Mouse (Mus musculus): ENCODE measurements at regions not wholly inside any gene's neighbourhood (a gene's known extent, or its start where the extent isn't known, plus 50 kb on each side); places are given as distances from the start of the nearest gene placed in this dataset.

DNA sequence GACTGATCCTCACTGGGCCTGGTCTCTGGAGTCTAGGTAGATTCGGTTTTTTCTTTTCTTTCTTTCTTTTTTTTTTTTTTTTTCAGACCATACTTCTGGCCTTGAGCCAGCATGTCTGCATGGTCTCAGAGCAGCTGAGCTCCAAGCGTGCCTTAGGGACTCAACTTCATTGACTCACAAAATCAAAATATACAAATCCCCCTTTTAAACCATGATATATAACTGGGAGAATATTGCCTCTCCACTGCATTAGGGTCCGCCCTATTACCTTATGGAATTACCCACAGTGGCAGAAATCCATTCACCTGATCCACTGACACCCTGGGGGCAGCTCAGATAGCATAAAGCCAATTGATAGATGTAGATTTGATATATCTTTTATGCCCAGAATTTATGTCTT is 385.5 kb upstream of the Clint1 start:
- Histone ChIP-seq H3K36me3 (ENCODE audit: control insufficient read depth, insufficient read depth, low read length, poor library complexity, severe bottlenecking) (no peaks in the 10 kb centered on the region), H3K9ac (ENCODE audit: insufficient read depth, low read depth, low read length, poor library complexity, severe bottlenecking) (no peak overlapping the region), H3K27ac (ENCODE audit: insufficient read depth, low read depth, low read length, poor library complexity, severe bottlenecking) (no peak overlapping the region), H3K4me1 (ENCODE audit: control insufficient read depth in 2 of 2, insufficient read depth in 2 of 2, low read length in 2 of 2, poor library complexity in 1 of 2) (no peaks in the 10 kb centered on the region), H3K4me3 (ENCODE audit: insufficient read depth in 1 of 2, low read depth in 1 of 2, low read length in 2 of 2, poor library complexity in 1 of 2, severe bottlenecking in 1 of 2) (no peak overlapping the region), H3K9me3 (ENCODE audit: control insufficient read depth, insufficient read depth, low read depth, low read length) (no peaks in the 10 kb centered on the region)
- TF ChIP-seq HCFC1 (IDR thresholded peaks at IDR 0.05; ENCODE audit: borderline replicate concordance, insufficient read depth, low read length) (no peak), CHD2 (IDR thresholded peaks at IDR 0.05; ENCODE audit: low read depth, low read length) (no peak), ZC3H11A (IDR thresholded peaks at IDR 0.05; ENCODE audit: borderline replicate concordance, low read depth, low read length) (no peak), ZNF384 (IDR thresholded peaks at IDR 0.05; ENCODE audit: low read depth, low read length) (no peak), MAFK (IDR thresholded peaks at IDR 0.05; ENCODE audit: insufficient read depth, low read depth, low read length) (no peak)
- no peak for DNase-seq (ENCODE audit: low read depth, low spot score)
- in situ Hi-C loops (cut with MboI; ENCODE audit: low sequenced_read_pairs in 2 of 2, unreplicated experiment in 2 of 2): no loop called here

GRCm38 (mm10) chr11:45472171-45472570 is 379.7 kb upstream of the Clint1 start:
- no peaks in the 10 kb centered on the region for H3K4me1 ChIP-seq (ENCODE audit: control insufficient read depth in 2 of 2, insufficient read depth in 2 of 2, low read length in 2 of 2, poor library complexity in 1 of 2)
- DNase-seq (ENCODE audit: low read depth, low spot score): no peak
- TF ChIP-seq HCFC1 (IDR thresholded peaks at IDR 0.05; ENCODE audit: borderline replicate concordance, insufficient read depth, low read length) (no peak), MAFK (IDR thresholded peaks at IDR 0.05; ENCODE audit: insufficient read depth, low read depth, low read length) (no peak), ZNF384 (IDR thresholded peaks at IDR 0.05; ENCODE audit: low read depth, low read length) (no peak), CHD2 (IDR thresholded peaks at IDR 0.05; ENCODE audit: low read depth, low read length) (no peak), ZC3H11A (IDR thresholded peaks at IDR 0.05; ENCODE audit: borderline replicate concordance, low read depth, low read length) (no peak)
- H3K4me3 ChIP-seq (ENCODE audit: insufficient read depth in 1 of 2, low read depth in 1 of 2, low read length in 2 of 2, poor library complexity in 1 of 2, severe bottlenecking in 1 of 2): no peak overlapping the region
- no peak overlapping the region for H3K9ac ChIP-seq (ENCODE audit: insufficient read depth, low read depth, low read length, poor library complexity, severe bottlenecking)
- no peaks in the 10 kb centered on the region for H3K36me3 ChIP-seq (ENCODE audit: control insufficient read depth, insufficient read depth, low read length, poor library complexity, severe bottlenecking)
- in situ Hi-C loops (cut with MboI; ENCODE audit: low sequenced_read_pairs in 2 of 2, unreplicated experiment in 2 of 2): no loop called here
- no peak overlapping the region for H3K27ac ChIP-seq (ENCODE audit: insufficient read depth, low read depth, low read length, poor library complexity, severe bottlenecking)
- H3K9me3 ChIP-seq (ENCODE audit: control insufficient read depth, insufficient read depth, low read depth, low read length): no peaks in the 10 kb centered on the region

GRCm38 (mm10) chr11:45476917-45477316 is 374.9 kb upstream of the Clint1 start:
- Histone ChIP-seq H3K36me3 (ENCODE audit: control insufficient read depth, insufficient read depth, low read length, poor library complexity, severe bottlenecking) (no peaks in the 10 kb centered on the region), H3K9ac (ENCODE audit: insufficient read depth, low read depth, low read length, poor library complexity, severe bottlenecking) (no peak overlapping the region), H3K27ac (ENCODE audit: insufficient read depth, low read depth, low read length, poor library complexity, severe bottlenecking) (no peak overlapping the region), H3K9me3 (ENCODE audit: control insufficient read depth, insufficient read depth, low read depth, low read length) (no peaks in the 10 kb centered on the region), H3K4me3 (ENCODE audit: insufficient read depth in 1 of 2, low read depth in 1 of 2, low read length in 2 of 2, poor library complexity in 1 of 2, severe bottlenecking in 1 of 2) (no peak overlapping the region), H3K4me1 (ENCODE audit: control insufficient read depth in 2 of 2, insufficient read depth in 2 of 2, low read length in 2 of 2, poor library complexity in 1 of 2) (no peaks in the 10 kb centered on the region)
- in situ Hi-C loops (cut with MboI; ENCODE audit: low sequenced_read_pairs in 2 of 2, unreplicated experiment in 2 of 2): no loop called here
- no peak for DNase-seq (ENCODE audit: low read depth, low spot score)
- TF ChIP-seq ZC3H11A (IDR thresholded peaks at IDR 0.05; ENCODE audit: borderline replicate concordance, low read depth, low read length) (no peak), ZNF384 (IDR thresholded peaks at IDR 0.05; ENCODE audit: low read depth, low read length) (no peak), HCFC1 (IDR thresholded peaks at IDR 0.05; ENCODE audit: borderline replicate concordance, insufficient read depth, low read length) (no peak), MAFK (IDR thresholded peaks at IDR 0.05; ENCODE audit: insufficient read depth, low read depth, low read length) (no peak), CHD2 (IDR thresholded peaks at IDR 0.05; ENCODE audit: low read depth, low read length) (no peak)

- no peak for TF ChIP-seq HCFC1 (IDR thresholded peaks at IDR 0.05; ENCODE audit: borderline replicate concordance, insufficient read depth, low read length)
- TF ChIP-seq MAFK (IDR thresholded peaks at IDR 0.05; ENCODE audit: insufficient read depth, low read depth, low read length): no peak
- no peak for TF ChIP-seq CHD2 (IDR thresholded peaks at IDR 0.05; ENCODE audit: low read depth, low read length)
- TF ChIP-seq ZC3H11A (IDR thresholded peaks at IDR 0.05; ENCODE audit: borderline replicate concordance, low read depth, low read length): no peak
- TF ChIP-seq ZNF384 (IDR thresholded peaks at IDR 0.05; ENCODE audit: low read depth, low read length): no peak
- H3K9ac ChIP-seq (ENCODE audit: insufficient read depth, low read depth, low read length, poor library complexity, severe bottlenecking): no peak overlapping the region
- H3K36me3 ChIP-seq (ENCODE audit: control insufficient read depth, insufficient read depth, low read length, poor library complexity, severe bottlenecking): no peaks in the 10 kb centered on the region
- no peak overlapping the region for H3K27ac ChIP-seq (ENCODE audit: insufficient read depth, low read depth, low read length, poor library complexity, severe bottlenecking)
- in situ Hi-C loops (cut with MboI; ENCODE audit: low sequenced_read_pairs in 2 of 2, unreplicated experiment in 2 of 2): no loop called here
- H3K4me3 ChIP-seq (ENCODE audit: insufficient read depth in 1 of 2, low read depth in 1 of 2, low read length in 2 of 2, poor library complexity in 1 of 2, severe bottlenecking in 1 of 2): no peak overlapping the region
- no peaks in the 10 kb centered on the region for H3K4me1 ChIP-seq (ENCODE audit: control insufficient read depth in 2 of 2, insufficient read depth in 2 of 2, low read length in 2 of 2, poor library complexity in 1 of 2)
- H3K9me3 ChIP-seq (ENCODE audit: control insufficient read depth, insufficient read depth, low read depth, low read length): no peaks in the 10 kb centered on the region
- no peak for DNase-seq (ENCODE audit: low read depth, low spot score)
Measured at GRCm38 (mm10) chr11:45485950-45486349, 365.9 kb upstream of the Clint1 start.
